Mouse (Mus musculus) regulatory T cell (primary cell): ENCODE data around the gene Mettl24.

ENCODE experiments used
- in situ Hi-C: fragments of 300-600 bp; cut with MboI, MseI; formaldehyde crosslinking; loops from one replicate; pipeline ENCODE4 v1.15.1; 2025; ENCODE audit warnings: high pct_unique_total_duplicates

Mettl24 gene

DNA sequence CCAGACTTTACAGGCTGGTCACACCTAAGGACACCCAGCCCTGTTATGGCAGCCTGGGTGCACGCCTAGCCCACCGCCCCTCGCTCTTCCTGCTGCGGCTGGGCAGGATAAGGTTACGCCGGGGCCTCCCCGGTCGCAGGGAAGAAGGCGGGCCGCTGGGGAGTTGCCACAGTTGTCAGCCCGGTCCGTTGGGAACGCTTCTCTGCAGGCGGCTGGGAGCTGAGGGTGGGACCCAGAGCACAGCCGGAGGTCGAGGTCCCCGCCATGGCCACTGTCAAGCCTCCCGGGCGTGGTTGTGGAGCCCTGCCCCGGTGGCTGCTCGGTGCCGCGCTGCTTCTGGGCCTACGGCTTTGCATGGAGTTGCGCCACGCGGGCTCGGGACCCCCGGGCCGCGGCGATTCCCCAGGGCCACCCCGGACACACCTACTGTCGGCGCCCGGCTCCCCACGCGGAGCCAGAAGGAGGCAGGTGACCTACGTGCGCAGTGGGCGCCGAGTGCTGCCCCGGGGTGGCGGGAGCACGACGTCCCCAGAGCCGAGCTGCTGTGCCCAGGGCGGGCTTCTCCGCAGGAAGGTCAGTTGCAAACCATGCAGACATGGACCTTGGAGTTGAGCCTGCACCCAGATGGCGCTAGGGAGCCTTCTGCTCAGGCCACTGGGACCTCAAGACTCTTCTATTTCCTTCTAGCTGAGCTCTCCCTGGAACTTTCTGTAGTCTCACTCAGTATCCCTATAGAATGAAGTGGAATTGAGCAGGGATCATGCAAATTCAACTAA, at the start of gene Mettl24:
Gene Mettl24 (plus strand): TSS at position 191 of the 776 bp plus-strand sequence.
- in situ Hi-C loops, result no loop called here

DNA sequence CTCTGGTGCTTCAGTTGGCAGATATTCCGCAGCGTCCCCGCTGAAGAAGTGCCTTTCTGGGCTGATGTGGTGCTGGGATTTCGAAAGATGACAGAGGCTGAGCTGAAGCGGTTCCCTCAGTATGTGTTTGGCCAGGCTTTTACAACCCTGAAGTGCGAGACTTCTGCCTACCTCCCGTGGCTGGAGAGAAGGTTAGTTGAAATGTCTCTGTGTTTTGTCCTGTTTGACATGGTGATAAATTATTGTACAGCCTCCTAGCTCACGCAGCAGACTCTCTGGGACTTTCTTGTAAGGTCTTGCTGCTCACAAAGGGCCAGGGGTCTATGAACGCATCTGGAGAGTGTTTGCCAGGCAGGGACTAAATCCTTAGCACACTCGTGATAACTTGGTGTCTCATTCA, 45.8 kb upstream of the Mettl24 start:
- in situ Hi-C loops, result no loop called here

DNA sequence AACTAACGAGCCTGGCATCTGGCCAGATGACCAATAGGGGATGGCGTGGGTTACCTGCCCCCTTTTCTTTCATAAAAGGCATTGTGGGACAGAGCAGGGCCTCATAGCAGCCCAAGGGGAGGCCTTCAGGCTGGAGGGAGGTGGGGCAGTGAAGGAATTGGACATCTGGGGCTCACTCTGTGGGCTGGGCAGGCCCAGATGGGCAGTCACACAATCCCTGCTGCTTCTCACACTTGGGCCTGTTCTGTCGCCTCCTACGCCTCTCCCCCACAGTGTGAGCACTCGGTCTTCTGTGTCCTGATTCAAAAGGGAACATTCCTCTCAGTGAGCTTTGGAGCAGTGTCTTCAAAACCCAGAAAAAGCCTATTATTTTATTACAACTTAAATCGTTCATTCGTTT, 44.8 kb upstream of the Mettl24 start:
- in situ Hi-C loops, result no loop called here

DNA sequence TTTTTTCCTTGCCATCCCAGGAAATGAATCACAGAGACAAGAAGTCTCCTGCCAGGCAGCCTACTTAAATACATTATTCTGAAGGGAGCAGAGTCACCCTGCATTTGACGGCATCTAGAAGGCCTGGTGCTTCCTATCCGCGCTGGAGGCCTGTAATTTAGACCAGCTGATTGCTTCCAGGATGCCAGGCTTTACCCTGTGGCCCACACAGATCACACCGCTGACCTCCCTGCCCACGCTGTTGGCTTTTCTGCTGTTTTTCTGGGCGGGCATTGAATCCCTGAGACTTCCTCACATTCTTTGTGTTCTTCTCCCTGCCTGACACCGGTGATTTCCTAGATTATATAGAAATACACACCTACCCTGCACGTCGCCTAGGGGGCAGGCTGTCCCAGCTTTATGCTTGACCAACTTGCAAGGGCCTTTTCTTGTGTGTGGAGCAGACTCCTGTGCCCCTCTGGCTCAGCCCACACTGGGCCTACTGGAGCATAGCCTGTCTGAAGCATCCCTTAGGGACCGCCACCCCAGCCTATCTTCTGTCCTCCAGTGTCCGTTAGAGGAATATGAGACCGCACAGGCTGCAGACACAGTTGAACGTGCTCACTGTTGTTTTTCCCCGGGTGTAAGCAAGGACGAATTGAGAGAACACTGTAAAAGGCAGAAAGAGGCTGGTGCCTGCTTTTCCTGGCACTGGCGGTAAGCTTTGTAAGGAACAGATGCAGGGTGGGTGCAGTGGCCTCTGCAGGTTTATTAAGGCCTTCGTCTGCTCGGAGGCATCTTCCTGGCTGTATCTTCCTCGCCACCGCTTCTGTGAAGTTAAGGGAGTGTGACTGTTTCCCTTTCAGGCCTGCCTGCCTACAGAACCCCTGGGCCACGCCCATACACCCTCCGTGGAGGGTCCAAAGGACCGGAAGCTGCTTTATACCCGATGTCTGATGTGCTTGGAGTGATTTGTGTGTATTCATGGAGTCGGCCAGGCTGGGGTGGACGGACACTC, 44.0 kb upstream of the Mettl24 start:
- in situ Hi-C loops, result no loop called here

DNA sequence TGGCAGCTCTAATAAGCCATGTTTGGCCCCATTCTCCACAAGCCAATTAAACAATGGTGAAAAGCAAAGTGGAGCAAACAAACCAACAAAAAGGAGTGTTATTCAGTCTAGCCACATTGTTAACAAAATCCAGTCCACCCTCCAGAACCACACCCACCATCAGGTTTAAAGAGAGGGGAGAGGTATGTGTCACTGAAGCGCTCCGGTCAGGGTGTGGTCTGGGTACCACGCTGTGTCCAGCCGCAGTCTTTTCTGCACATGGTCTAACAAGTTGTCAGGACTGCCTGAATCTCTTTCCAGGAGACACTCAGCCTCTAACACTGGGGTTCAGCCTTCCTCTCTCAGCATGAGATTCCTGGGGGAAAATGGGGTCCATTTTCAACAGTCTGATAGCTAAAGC, 42.7 kb upstream of the Mettl24 start:
- in situ Hi-C loops, result no loop called here

DNA sequence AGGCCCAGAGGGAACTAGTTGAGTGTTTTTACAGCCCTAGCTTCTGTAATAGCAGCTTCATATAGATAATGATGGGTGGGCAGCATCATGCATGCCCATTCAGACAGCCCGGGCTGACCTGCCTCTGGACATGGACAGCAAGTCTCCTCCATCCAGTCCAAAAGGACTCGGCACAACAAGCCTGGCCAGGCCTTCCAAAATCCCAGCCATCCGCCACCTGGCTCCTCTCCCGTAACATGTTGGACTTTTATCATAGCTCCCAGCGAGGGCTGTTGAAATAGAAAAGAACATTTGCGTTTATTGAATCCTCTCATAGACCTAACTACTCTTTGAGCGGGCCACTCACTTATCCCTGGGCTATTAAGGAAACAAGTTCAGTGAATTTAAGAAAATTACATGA, 41.2 kb upstream of the Mettl24 start:
- in situ Hi-C loops, result no loop called here

DNA sequence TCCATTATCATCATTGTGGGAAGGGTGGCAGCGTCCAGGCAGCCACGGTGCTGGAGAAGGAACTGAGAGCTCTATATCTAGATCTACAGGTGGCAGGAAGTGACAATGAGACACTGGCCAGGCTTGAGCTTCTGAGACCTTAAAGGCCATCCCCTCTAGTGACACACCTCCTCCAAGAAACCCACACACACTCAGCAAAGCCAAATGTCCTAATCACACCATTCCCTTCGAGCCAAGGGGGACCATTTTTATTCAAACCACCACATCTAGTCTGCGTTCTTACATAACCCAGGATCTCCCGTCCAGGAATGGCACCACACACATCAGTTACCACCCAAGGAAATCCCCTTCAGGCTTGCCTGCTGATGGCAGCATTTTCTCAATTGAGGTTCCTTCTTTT, 40.0 kb upstream of the Mettl24 start:
- in situ Hi-C loops, result no loop called here

DNA sequence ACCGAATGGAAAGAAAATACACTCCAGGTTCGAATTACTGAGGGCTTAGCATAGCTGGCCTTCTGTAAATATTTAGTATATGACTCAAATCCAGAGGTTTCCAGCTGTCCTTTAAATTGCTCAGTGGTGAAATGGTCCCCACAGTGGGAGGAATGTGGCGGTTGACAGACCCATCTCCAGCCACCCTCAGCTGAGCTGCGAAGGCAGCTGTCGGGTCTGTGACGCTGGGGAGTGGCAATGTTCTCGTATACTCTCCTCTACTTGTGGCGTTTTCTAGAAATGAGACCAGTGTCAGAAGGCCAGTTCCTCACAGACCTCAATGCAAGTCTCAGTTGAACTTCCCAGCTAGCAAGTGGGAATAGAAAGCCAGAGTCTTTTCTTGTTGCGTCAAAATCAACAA, 38.6 kb upstream of the Mettl24 start:
- in situ Hi-C loops, result no loop called here

DNA sequence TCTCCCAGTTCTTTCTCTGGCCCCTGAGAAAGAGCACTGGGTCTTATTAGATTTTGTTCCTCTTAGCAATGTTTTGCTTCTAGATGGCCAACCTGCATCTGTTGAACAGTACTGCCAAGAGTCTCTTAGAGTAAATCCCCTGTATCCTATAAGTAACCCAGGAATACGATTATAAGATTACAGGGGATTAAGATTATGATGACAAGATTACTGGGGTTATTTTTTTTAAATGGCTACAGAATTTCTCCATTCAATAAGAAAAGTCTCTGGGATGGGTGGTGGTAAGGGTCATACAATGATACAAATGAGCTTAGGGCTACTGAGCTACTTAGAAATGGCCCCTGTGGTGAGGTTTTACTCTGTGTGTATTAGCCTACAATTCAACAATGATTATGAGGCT, 37.7 kb upstream of the Mettl24 start:
- in situ Hi-C loops, result no loop called here

DNA sequence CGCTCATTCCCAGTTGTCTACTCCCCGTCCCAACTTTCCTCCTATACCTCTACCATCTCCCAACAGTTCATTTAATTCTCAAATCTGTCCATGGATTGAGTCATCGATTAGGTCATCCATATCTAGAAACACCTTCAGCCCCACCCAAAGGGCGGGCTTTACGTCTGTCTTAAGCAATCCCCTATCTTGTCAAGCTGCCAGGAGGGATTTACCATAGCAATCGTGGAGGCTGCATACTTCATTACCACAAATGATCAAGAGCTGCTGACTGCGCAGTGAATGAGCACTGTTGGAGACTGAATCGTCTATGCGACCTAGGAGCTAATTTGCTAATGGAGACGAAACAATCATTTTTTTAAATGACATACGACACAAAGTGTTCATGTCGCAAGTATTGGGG, 34.3 kb upstream of the Mettl24 start:
- in situ Hi-C loops, result no loop called here

DNA sequence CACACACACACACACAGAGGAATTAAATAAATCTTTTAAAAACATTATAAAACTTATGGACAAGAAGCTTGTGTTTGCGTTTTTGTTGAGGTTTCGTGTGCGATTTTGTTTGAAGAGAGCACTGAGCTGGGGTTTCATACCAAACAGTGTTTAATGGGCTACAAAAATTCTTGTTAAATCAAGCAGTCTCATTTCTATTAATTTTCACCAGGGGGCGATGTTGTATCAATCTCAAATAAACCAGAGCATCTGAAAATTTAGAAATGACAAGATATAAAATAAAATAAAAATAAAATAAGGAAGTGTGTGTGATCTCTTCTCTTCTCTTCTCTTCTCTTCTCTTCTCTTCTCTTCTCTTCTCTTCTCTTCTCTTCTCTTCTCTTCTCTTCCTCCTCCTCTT, 33.4 kb upstream of the Mettl24 start:
- in situ Hi-C loops, result loop anchor here (10.0 kb wide), 1 partner anchor 625 kb away; no protein-coding TSS in a partner anchor

DNA sequence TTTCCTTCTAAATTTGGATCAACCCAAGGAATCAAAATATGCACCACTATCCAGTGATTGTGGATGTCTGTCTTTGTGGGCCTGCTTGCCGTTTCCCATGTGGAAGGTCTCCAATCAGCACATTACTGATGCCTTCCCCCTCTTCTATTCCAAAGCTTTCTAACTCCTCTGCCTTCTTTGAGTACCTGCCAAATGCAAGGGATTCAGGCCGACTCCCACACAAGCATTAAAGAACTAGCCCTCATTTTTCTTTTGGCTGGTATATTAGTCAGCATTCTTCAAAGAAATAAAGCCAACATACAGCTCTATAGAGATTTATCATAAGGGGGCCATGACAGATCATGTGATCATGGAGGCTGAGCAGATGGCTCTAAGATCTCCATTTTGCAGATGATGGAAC, 31.4 kb upstream of the Mettl24 start:
- in situ Hi-C loops, result loop anchor here (10.0 kb wide), 1 partner anchor 623 kb away; no protein-coding TSS in a partner anchor

DNA sequence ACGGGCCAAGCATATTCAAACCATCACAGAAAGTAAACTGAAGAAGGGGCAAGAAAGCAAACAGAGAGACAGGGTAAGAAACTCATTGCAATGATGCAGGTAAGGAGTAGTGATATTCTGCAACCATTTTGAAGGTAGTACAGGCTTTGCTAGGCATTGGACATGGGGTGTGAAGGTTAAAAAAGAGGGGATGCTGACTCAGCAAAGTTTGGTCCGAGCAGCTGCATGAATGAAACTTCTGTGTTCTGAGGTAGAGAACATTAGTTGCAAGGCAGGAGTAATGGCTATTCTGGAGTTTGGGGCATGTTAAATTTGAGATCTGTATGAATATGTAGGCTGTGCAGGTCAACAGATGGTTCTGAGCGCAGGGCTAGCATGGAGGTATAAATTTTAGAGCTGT, 17.8 kb upstream of the Mettl24 start:
- in situ Hi-C loops, result loop anchor here (5.0 to 10.0 kb wide), 3 partner anchors 60 to 1990 kb away; no protein-coding TSS in a partner anchor

DNA sequence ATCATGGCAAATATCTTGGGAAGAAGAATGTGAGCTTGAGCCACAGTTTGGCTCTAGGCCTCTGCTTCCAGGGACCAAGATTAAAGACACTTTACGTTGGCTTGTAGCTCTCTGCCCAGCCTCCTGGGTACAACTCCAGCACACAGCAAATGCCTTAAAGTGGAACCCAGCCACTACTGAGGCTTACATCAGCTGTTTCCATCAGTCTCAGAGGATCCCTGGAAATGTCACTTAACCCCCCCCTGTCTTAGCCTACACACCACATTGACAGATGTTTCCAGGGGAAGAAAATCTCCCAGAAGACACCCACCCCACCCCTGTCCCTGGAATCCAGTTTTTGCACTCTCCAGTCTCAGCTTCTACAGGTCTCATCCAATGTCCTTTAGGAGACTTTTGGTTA, 16.1 kb upstream of the Mettl24 start:
- in situ Hi-C loops, result loop anchor here (5.0 to 10.0 kb wide), 3 partner anchors 58 to 1988 kb away; no protein-coding TSS in a partner anchor

DNA sequence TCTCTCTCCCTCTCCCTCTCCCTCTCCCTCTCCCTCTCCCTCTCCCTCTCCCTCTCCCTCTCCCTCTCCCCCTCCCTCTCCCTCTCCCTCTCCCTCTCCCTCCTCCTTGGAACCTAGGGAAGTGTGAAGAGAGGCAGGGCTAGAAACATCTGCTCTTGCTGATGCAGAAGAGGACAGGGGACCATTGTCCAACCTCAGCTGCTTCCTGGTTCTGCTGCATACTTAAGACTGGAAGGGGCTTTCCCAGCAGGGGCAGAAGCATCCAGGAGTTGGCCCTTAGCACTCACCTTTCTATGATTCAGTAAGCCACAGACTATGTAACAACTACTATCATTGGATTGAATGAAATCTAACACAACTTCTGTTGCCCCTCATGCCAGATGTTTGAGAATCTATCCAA, 14.4 kb upstream of the Mettl24 start:
- in situ Hi-C loops, result loop anchor here (5.0 to 10.0 kb wide), 3 partner anchors 56 to 1986 kb away; no protein-coding TSS in a partner anchor

DNA sequence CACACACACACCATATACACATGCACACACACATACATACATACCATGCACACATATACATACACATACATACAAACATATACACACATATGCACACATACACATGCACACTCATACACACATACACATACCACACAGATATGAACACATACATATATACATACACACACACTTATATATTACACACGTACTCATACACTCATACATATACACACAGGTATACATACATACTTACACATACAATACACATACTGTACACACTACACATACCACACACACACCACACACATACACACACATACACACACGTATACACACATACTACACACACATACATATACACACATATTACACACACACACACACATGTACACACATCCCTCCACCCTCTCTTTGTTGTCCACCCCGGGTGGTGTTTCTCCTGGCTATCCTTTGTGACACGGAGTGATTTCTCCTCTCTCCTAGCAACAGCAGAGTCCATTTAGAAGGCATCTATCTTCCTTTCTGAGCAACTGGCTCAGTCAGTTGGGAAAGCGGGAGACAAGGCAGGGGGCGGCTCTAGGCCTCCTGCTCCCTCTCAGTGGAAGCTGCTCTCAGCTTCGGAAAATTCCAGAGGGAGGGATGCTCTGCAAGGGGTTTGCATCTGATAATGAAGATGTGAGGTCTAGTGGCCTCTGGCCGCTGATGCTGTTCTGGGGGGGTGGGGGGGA, 10.3 kb upstream of the Mettl24 start:
- in situ Hi-C loops, result no loop called here

DNA sequence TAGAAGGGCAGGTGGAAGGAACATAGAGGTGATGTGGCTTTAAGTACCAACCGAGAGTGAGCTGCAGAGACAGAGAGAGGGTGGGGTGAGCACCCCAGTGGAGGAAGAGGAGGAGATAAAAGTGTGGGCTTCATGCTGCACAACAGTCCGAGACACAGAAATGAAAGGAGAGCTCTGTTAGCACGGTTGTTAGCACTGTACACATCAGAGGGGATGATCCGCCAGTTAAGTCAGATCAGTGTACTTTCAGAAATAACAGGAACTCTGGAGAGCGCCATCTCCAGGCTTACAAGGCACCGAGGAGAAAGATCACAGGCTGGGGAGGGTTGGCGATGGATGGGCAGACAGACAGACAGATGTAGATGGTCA, 9.8 kb upstream of the Mettl24 start:
- in situ Hi-C loops, result no loop called here

DNA sequence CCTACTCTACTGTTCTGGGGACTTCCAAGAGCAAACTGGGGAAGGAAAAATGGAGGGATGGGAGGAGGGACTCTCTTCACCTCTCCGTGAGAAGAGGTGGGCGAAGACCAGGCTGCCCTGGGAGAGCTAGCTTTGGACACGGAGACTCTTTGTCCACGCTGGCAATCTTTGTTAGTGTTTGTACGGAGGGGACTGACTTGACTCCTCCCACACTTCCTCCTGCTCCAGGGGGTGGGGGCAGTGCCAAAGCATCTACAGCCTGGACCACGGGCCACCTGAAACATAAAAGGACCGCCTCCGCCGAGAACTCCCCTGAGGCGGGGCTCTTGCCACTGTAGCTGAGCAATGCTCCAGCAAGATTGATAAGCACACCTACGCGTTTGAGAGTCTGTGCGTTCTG, 8.9 kb upstream of the Mettl24 start:
- in situ Hi-C loops, result no loop called here

DNA sequence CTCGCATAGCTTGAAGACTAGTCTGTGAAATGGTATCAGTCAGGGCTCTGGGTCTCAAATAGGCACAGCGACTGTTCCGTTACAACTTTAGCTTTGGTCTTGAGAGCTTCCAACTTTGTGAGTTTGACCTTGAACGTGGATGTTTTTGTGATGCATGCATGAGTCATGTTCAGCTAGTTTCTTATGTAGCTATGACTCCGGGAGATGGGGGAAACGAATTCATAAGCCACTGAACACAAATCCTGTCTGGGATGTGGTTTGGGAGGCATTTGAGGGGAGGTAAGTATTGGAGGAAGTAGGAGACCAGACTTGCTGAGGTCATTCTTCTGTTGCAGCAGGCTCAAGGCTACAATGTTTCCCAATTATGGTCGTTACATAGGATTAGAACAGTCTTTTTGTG, 7.2 kb upstream of the Mettl24 start:
- in situ Hi-C loops, result no loop called here

DNA sequence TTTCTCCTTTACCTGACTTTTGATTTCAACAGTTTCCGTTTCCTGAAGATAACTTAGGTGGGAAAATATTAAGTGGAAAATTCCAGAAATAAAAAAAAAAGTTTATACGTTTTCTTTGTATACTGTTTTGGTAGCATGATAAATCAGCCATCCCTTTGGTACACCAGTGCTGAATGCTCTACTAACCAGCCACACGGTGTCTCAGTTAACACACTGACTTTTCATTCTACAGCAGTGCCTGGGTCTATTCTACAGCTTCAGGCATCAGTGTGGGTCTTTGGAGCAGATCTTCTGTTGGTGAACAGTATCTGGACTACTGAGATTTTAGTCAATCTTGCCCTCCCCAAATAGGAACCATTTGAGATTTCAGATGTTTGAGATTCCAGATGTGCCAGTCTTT, 4.6 kb upstream of the Mettl24 start:
- in situ Hi-C loops, result no loop called here

DNA sequence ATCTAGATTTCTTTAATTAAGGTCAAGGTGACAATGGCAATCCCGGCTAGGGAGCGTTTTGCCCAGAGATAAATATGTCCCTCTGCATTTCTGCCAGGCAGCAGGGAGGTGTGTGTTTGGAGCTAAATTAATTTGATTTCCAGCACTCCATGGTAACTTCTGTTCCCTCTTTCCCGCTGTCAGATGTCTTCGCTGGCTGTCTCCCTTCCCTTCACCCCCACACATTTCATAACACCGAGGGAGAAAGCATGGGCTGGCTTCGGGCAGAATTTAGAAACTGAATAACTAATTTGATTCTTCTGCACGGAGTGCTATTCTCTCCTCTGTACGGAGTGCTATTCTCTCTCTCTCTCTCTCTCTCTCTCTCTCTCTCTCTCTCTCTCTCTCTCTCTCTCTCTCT, 612 bp upstream of the Mettl24 start:
- in situ Hi-C loops, result no loop called here

DNA sequence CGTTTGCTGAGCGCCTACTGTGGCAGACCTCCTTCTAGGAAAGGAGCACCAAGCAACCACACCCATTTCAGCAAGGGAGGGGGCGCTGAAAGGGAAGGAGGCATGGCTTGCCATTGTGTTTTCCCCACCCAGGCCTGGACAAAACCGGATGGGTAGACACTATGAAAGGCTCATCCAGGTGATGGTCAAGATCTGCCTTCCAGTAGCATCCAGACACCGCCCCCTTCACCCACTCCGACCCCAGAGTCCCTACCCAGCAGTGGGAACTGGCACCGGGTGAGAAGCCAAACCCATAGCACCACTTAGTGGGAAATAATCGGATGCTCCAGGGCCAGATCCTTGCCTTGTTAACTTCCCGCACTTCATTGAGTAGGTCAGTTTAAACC, 779 bp downstream of the Mettl24 start:
- in situ Hi-C loops, result no loop called here
